Mouse (Mus musculus): ENCODE measurements around the gene Trp53. TPM values are rescaled to one million over a fixed set of nuclear protein-coding genes. Genes with fewer than 3 reads are reported as not detected.

The Trp53 gene
- polyA plus RNA-seq, 1 experiment from 2014 or later = 112 TPM

GRCm38 (mm10) chr11:69585718-69586325, 5.7 kb downstream of the Trp53 start:
- WGBS = 85% methylated on average over 7 of the region's 7 CpGs
- peaks cover 38% of the 10 kb centered on the region for H3K36me3 ChIP-seq
- H3K4me1 ChIP-seq = peaks cover 10% of the 10 kb centered on the region
- H3K9me3 ChIP-seq = no peaks in the 10 kb centered on the region
- H3K4me2 ChIP-seq (replicated peaks) = no peak overlapping the region
- ATAC-seq (replicated peaks) = no peak
- no peak overlapping the region for H3K4me3 ChIP-seq
- H3K27me3 ChIP-seq = no peaks in the 10 kb centered on the region
- no peak overlapping the region for H3K9ac ChIP-seq (replicated peaks)
- H3K27ac ChIP-seq (replicated peaks) = no peak overlapping the region

- Histone ChIP-seq H3K36me3 (peaks cover 45% of the 10 kb centered on the region), H3K9me3 (no peaks in the 10 kb centered on the region), H3K9ac (replicated peaks) (no peak overlapping the region), H3K27ac (replicated peaks) (no peak overlapping the region), H3K4me1 (peaks cover 5% of the 10 kb centered on the region), H3K4me2 (replicated peaks) (no peak overlapping the region), H3K4me3 (no peak overlapping the region), H3K27me3 (no peaks in the 10 kb centered on the region)
- ATAC-seq (replicated peaks) = no peak
- WGBS = 94% methylated on average over 22 of the region's 22 CpGs
Observed at GRCm38 (mm10) chr11:69589207-69589834, 9.2 kb downstream of the Trp53 start.

GRCm38 (mm10) chr11:69590622-69591021, 10.5 kb downstream of the Trp53 start:
- peaks cover 5% of the 10 kb centered on the region for H3K4me1 ChIP-seq
- no peaks in the 10 kb centered on the region for H3K9me3 ChIP-seq
- H3K9ac ChIP-seq (replicated peaks) = no peak overlapping the region
- no peak overlapping the region for H3K27ac ChIP-seq (replicated peaks)
- no peak overlapping the region for H3K4me2 ChIP-seq (replicated peaks)
- ATAC-seq (replicated peaks) = no peak
- no peaks in the 10 kb centered on the region for H3K27me3 ChIP-seq
- H3K36me3 ChIP-seq = peaks cover 45% of the 10 kb centered on the region
- H3K4me3 ChIP-seq = no peak overlapping the region
- 92% methylated on average over 8 of the region's 8 CpGs for WGBS

GRCm38 (mm10) chr11:69591424-69591823, 11.3 kb downstream of the Trp53 start:
- Histone ChIP-seq H3K27ac (replicated peaks) (peak overlapping the region; percentile 73), H3K27me3 (no peaks in the 10 kb centered on the region), H3K4me1 (peaks cover 5% of the 10 kb centered on the region), H3K4me3 (no peak overlapping the region), H3K9me3 (no peaks in the 10 kb centered on the region), H3K9ac (replicated peaks) (no peak overlapping the region), H3K36me3 (peaks cover 45% of the 10 kb centered on the region), H3K4me2 (replicated peaks) (no peak overlapping the region)
- ATAC-seq (replicated peaks) = no peak
- WGBS = 80% methylated on average over 3 of the region's 3 CpGs

GRCm38 (mm10) chr11:69591899-69592637, 11.9 kb downstream of the Trp53 start:
- 50% methylated on average over 7 of the region's 7 CpGs for WGBS
- H3K36me3 ChIP-seq = peaks cover 45% of the 10 kb centered on the region
- peaks cover 5% of the 10 kb centered on the region for H3K4me1 ChIP-seq
- H3K4me2 ChIP-seq (replicated peaks) = no peak overlapping the region
- H3K9me3 ChIP-seq = no peaks in the 10 kb centered on the region
- no peak overlapping the region for H3K9ac ChIP-seq (replicated peaks)
- peak overlapping the region; percentile 73 for H3K27ac ChIP-seq (replicated peaks)
- ATAC-seq (replicated peaks) = peak; percentile 82
- no peaks in the 10 kb centered on the region for H3K27me3 ChIP-seq
- H3K4me3 ChIP-seq = no peak overlapping the region

- no peak overlapping the region for H3K4me3 ChIP-seq
- no peaks in the 10 kb centered on the region for H3K9me3 ChIP-seq
- H3K9ac ChIP-seq (replicated peaks) = no peak overlapping the region
- H3K4me1 ChIP-seq = peaks cover 5% of the 10 kb centered on the region
- WGBS = 82% methylated on average over 4 of the region's 4 CpGs
- H3K27ac ChIP-seq (replicated peaks) = peak overlapping the region; percentile 73
- no peak for ATAC-seq (replicated peaks)
- no peak overlapping the region for H3K4me2 ChIP-seq (replicated peaks)
- H3K27me3 ChIP-seq = no peaks in the 10 kb centered on the region
- H3K36me3 ChIP-seq = peaks cover 38% of the 10 kb centered on the region
Observed at GRCm38 (mm10) chr11:69592799-69593198, 12.6 kb downstream of the Trp53 start.

GRCm38 (mm10) chr11:69594853-69595252, 14.7 kb downstream of the Trp53 start:
- ATAC-seq (replicated peaks) = no peak
- H3K4me2 ChIP-seq (replicated peaks) = no peak overlapping the region

GRCm38 (mm10) chr11:69599436-69599835, 19.3 kb downstream of the Trp53 start:
- no peak overlapping the region for H3K9ac ChIP-seq (replicated peaks)
- whole genome bisulfite sequencing = 14% methylated on average over 9 of the region's 9 CpGs

More at GRCm38 (mm10) chr11:69594853-69595252, 14.7 kb downstream of the Trp53 start:
- H3K4me3 ChIP-seq = no peak overlapping the region
- peaks cover 9% of the 10 kb centered on the region for H3K4me1 ChIP-seq
- WGBS = 96% methylated on average over 6 of the region's 6 CpGs
- no peaks in the 10 kb centered on the region for H3K9me3 ChIP-seq
- no peaks in the 10 kb centered on the region for H3K27me3 ChIP-seq
- no peak overlapping the region for H3K27ac ChIP-seq (replicated peaks)
- peaks cover 17% of the 10 kb centered on the region for H3K36me3 ChIP-seq
- no peak overlapping the region for H3K9ac ChIP-seq (replicated peaks)

GRCm38 (mm10) chr11:69600098-69600497, 19.9 kb downstream of the Trp53 start:
- no peak overlapping the region for H3K4me3 ChIP-seq
- H3K4me1 ChIP-seq = peaks cover 26% of the 10 kb centered on the region
- no peak for ATAC-seq (replicated peaks)
- H3K9ac ChIP-seq (replicated peaks) = no peak overlapping the region
- H3K9me3 ChIP-seq = no peaks in the 10 kb centered on the region
- no peaks in the 10 kb centered on the region; the same call in 1 of the 2 replicates for H3K36me3 ChIP-seq
- H3K4me2 ChIP-seq (replicated peaks) = no peak overlapping the region
- H3K27me3 ChIP-seq = no peaks in the 10 kb centered on the region
- 11% methylated on average over 6 of the region's 6 CpGs for WGBS
- peak overlapping the region; percentile 11 for H3K27ac ChIP-seq (replicated peaks)

More at GRCm38 (mm10) chr11:69599436-69599835, 19.3 kb downstream of the Trp53 start:
- Histone ChIP-seq H3K36me3 (no peaks in the 10 kb centered on the region; the same call in 1 of the 2 replicates), H3K9me3 (no peaks in the 10 kb centered on the region), H3K4me2 (replicated peaks) (no peak overlapping the region), H3K4me1 (peaks cover 22% of the 10 kb centered on the region), H3K27me3 (no peaks in the 10 kb centered on the region), H3K27ac (replicated peaks) (0 out of 2 replicates have a peak overlapping the region, but pooled peaks have one; percentile 11), H3K4me3 (no peak overlapping the region)
- ATAC-seq (replicated peaks) = no peak

- WGBS = 73% methylated on average over 3 of the region's 3 CpGs
- Histone ChIP-seq H3K27ac (replicated peaks) (no peak overlapping the region), H3K4me1 (peaks cover 31% of the 10 kb centered on the region), H3K9me3 (no peaks in the 10 kb centered on the region), H3K36me3 (no peaks in the 10 kb centered on the region; the same call in 1 of the 2 replicates), H3K27me3 (no peaks in the 10 kb centered on the region), H3K4me2 (replicated peaks) (no peak overlapping the region), H3K9ac (replicated peaks) (no peak overlapping the region), H3K4me3 (no peak overlapping the region)
- ATAC-seq (replicated peaks) = no peak
Observed at GRCm38 (mm10) chr11:69601768-69602167, 21.6 kb downstream of the Trp53 start.

GRCm38 (mm10) chr11:69603516-69603915, 23.4 kb downstream of the Trp53 start:
- H3K4me1 ChIP-seq = peaks cover 31% of the 10 kb centered on the region
- peak overlapping the region; percentile 60; the same call in 1 of the 2 replicates for H3K4me3 ChIP-seq
- no peak overlapping the region for H3K9ac ChIP-seq (replicated peaks)
- no peak for ATAC-seq (replicated peaks)
- H3K27ac ChIP-seq (replicated peaks) = no peak overlapping the region
- no peaks in the 10 kb centered on the region; the same call in 1 of the 2 replicates for H3K36me3 ChIP-seq
- H3K9me3 ChIP-seq = no peaks in the 10 kb centered on the region
- 81% methylated on average over 8 of the region's 8 CpGs for WGBS
- peak overlapping the region; percentile 90 for H3K4me2 ChIP-seq (replicated peaks)
- H3K27me3 ChIP-seq = no peaks in the 10 kb centered on the region

GRCm38 (mm10) chr11:69604347-69604746, 24.2 kb downstream of the Trp53 start:
- Histone ChIP-seq H3K4me1 (peaks cover 31% of the 10 kb centered on the region), H3K27ac (replicated peaks) (peak overlapping the region; percentile 68; the same call in 1 of the 2 replicates), H3K9ac (replicated peaks) (peak overlapping the region; percentile 62), H3K4me2 (replicated peaks) (peak overlapping the region; percentile 90), H3K36me3 (no peaks in the 10 kb centered on the region; the same call in 1 of the 2 replicates), H3K27me3 (no peaks in the 10 kb centered on the region), H3K4me3 (peak overlapping the region; percentile 60), H3K9me3 (no peaks in the 10 kb centered on the region)
- 50% methylated on average over 3 of the region's 3 CpGs for WGBS
- ATAC-seq (replicated peaks) = peak; percentile 4; the same call in 1 of the 2 replicates
